Mouse (Mus musculus): Measurements from ENCODE around the gene Tor3a.

DNA sequence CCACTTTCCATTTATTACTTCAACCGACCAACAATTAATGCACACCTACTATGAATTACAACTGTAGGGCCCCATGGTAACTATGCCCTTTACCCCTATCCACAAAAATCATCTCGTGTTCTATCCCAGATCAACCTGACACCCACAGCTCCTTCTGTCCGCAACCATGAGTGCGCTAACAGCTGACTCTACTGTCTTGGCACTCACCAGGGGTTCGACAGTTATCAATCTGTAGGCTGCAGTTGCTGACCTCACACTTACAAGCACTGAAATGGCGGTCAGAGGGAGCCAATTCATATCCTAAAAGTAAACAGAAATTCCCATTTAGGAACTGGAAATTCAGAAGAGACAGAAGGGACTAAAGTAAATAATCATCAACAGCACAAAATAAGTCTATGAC, 42.5 kb upstream of the Tor3a start:
- TF ChIP-seq POLR2A (IDR thresholded peaks at IDR 0.05; ENCODE audit: extremely low read depth, insufficient read depth, low read length), result no peak
- no peak for TF ChIP-seq CTCF (IDR thresholded peaks at IDR 0.05; ENCODE audit: low read depth, low read length)
